Mouse (Mus musculus): Measurements from ENCODE around the gene Trmu. TPM values are rescaled to one million over a fixed set of nuclear protein-coding genes. Genes with fewer than 3 reads are reported as not detected.

The Trmu gene
- polyA plus RNA-seq, 1 experiment: 40.4 TPM

GRCm38 (mm10) chr15:85896284-85896683 is 17.2 kb downstream of the Trmu start:
- DNase-seq (ENCODE audit: low spot score): peak; percentile 63

DNA sequence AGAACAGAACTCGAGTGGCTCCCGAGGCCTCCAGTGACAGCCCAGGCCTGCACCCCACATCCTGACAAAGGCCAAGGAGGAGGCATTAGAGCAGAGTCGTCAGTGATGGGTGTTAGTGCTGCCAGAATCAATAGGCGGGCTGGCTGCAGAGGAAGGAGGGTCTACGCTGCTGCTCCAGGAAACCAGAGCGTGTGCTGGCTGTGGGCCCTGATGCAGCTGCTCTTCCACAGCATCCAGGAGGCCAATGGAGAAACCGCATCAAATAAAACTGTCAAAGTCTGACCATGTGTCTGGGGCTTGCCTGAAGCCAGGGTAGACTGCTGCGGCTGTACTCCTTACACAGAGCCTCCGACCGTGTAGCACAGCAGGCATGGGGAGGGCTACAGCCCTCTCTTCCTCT is 18.0 kb downstream of the Trmu start:
- no peak for DNase-seq (ENCODE audit: low spot score)

- DNase-seq (ENCODE audit: low spot score): no peak
Measured at GRCm38 (mm10) chr15:85899396-85899795, 20.3 kb downstream of the Trmu start.

- no peak for DNase-seq (ENCODE audit: low spot score)
Measured at GRCm38 (mm10) chr15:85900318-85900717, 21.2 kb downstream of the Trmu start.

DNA sequence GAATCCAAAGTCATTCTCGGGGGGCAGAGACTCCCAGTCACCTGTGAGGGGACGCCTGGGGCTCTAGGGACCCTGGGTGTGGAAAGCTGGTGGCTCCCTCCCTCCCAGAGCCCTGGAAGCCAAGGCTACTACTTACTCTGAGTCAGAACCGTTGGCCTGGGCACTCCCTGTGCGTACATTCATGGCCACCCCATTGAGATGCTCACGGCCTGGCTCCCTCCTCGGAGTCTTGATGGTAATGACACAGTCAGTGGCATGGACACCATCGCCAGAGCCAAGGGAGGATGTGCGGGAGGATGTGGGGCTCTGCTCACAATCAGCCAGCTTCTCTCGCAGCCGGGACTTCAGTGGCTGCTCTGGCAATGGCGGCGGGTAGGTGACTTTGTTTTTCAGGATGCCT is 21.7 kb downstream of the Trmu start:
- no peak for DNase-seq (ENCODE audit: low spot score)

- no peak for DNase-seq (ENCODE audit: low spot score)
Measured at GRCm38 (mm10) chr15:85902505-85902904, 23.4 kb downstream of the Trmu start.

- no peak for DNase-seq (ENCODE audit: low spot score)
Measured at GRCm38 (mm10) chr15:85903826-85904225, 24.7 kb downstream of the Trmu start.

DNA sequence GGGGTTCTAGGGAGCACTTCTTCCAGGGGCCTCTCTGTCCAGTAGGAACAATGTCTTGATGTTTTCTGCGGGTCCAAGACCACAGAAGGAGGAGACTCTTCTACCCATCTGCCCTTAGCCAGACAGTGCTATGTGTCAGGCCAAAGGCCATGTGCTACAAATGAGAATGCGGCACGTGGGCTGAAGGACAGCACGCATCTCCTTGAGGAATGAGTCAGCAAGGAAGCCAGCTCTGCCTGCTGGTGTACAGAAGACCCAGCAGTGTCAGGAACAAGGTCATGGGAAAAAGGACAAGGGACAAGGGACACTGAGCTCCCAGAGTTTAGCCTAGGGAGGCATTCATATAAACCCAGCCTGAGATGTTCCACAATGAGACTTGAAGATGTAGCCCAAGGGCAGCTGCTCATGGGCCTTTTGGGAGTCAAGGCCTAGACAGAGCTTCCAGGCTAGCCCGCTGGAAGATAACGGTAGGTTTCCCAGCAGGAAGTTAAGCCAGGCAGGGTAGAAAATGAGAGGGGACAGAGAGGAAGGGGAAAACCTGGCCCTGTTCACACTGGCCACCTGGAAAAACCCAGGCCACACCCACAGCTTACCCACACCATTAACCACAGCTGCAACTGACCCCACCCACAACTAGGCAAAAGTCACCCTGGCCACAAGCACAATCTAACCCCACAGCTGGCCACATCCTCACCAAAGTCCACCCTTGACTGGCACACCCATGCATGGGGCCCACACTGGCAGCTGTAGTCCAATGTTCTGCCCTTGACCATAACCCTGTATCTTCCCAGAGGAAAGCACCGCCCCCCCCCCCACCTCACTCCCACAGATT is 29.8 kb downstream of the Trmu start:
- DNase-seq (ENCODE audit: low spot score): no peak

DNA sequence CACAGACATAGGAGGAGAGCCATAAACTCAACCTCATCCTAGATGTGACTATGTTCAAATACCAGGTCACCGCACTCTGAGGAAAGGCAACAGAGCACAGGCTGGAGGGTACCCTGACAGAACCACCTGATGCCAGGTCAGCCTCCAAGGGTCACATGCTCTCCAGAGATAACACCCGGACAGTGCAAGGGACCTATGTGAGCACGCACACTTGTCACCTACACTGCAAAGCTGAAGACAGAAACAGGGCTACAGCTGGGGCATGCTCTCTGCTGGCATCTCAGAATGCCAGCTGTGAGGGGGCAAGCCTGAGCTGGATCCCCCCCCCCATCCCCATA is 30.3 kb downstream of the Trmu start:
- no peak for DNase-seq (ENCODE audit: low spot score)

DNA sequence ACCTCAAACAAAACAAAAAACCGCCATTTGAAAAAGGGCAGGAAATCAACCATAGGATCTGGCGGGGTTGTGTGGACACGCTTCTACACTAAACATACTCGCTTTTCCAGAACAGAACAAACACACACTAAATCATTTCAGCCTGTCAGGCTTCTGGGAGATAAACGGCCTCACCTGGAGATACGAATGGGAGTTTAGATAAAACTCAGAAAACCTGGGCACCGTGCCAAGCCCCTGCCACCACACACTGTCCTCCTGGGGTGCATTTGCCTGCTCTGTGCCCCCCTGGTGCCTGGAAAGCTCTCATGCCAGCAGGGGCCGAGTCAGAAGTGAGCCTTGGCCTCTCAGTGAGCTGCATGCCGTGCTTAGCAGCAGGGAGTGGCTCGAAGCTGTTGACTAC is 30.8 kb downstream of the Trmu start:
- peak; percentile 41 for DNase-seq (ENCODE audit: low spot score)

GRCm38 (mm10) chr15:85913605-85914004 is 34.5 kb downstream of the Trmu start:
- DNase-seq (ENCODE audit: low spot score): no peak

DNA sequence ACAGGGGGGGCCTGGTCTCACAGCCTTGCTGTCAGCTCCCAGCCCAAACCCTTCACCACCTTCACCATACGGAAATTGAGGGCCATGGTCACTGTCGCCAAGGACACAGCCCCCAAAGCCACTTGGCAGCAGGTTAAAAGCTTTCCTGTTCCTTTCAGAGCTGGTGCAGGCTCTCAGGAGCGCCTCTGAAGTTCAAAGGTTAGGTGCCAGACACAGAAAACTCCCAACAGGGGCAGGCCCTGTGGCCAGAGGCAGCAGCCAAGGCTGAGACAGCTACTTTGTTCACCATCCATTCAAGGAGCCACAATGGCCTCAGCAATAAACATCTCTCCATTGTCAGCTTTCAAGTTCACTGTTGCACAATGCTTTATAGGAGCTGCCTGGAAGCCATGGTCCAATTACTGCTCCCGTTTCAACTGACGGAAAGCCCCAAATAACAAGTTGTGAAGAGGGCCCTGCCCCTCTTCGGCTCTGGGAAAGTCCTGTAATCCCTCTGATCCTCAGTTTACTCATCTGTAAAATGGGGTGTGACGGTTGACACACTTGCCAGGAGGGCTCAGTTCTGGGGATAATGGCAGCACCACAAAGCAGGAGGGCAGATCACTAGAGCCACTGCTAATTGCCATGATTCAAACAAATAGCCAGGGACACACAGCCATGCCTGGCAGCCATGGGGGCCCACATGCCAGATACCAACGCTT is 40.2 kb downstream of the Trmu start:
- DNase-seq (ENCODE audit: low spot score): no peak

DNA sequence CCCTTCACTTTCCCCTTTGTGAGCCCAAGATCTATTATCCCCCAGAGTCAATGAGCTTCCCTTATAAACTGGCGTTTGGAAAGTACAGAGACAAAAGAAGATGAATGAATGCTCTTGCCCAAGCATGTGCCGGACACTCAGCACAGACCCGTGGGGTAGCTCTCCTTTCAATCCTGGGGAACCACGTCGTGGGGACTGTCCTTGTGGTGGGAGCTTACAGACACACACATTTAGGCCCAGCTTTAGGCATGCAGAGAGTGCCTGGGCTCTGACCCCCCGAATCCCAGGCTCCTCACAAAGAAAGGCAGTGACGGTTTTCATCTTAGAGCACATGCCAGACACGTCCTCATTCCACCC is 40.8 kb downstream of the Trmu start:
- DNase-seq (ENCODE audit: low spot score): no peak

DNA sequence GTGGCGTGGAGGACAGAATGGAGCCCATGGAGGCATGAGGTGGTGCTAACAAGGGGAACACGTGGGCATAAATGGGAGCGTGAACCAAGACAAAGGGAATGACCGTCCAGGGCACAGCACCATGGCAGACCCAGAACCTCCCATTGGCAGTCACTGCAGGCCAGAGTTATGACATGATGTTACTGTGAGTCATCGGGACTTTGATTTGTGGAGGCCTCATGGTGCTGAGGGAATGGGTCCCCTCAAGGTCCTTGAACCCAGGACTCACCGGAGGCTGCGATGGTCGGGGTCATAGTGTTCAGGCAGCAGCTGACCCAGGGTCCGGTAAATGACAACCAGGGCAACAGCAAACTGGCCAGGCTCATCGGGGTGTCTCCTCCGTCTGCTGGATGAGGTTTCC is 42.7 kb downstream of the Trmu start:
- DNase-seq (ENCODE audit: low spot score): no peak

- DNase-seq (ENCODE audit: low spot score): no peak
Measured at GRCm38 (mm10) chr15:85928161-85928560, 49.0 kb downstream of the Trmu start.

- no peak for DNase-seq (ENCODE audit: low spot score)
Measured at GRCm38 (mm10) chr15:85935627-85936049, 56.5 kb downstream of the Trmu start.

Other genes starting within 250 kb of the Trmu start
- gene Ppara, start 144.3 kb upstream of the Trmu start, polyA plus RNA-seq (2012; rRNA removed): 6.9 and 7.8 TPM in 2 replicates
- gene Cdpf1, start 67.6 kb upstream of the Trmu start, polyA plus RNA-seq (2012; rRNA removed): 29.2 and 37.6 TPM in 2 replicates
- gene Pkdrej, start 57.6 kb upstream of the Trmu start, polyA plus RNA-seq (2012; rRNA removed): 0.45 and 0.56 TPM in 2 replicates
- 19.7 and 27.5 TPM in 2 replicates for gene Ttc38, start 47.0 kb upstream of the Trmu start, polyA plus RNA-seq (2012; rRNA removed)
- gene Gtse1, start 19.6 kb upstream of the Trmu start, polyA plus RNA-seq (2012; rRNA removed): 6.7 and 7.2 TPM in 2 replicates
- gene Celsr1, start 154.5 kb downstream of the Trmu start, polyA plus RNA-seq (2012; rRNA removed): 0.80 and 1.0 TPM in 2 replicates
- 13.2 and 17.5 TPM in 2 replicates for gene Gramd4, start 178.4 kb downstream of the Trmu start, polyA plus RNA-seq (2012; rRNA removed)